Mouse (Mus musculus) common myeloid progenitor, adult 5-6 weeks (primary cell): Measurements from ENCODE around the gene Peli2. TPM values are rescaled to one million over a fixed set of nuclear protein-coding genes. Genes with fewer than 3 reads are reported as not detected.
A peak's percentile ranks its signal among the peaks of the same experiment; 100 is the strongest.
"Not testable (repeated sequence)": the region's sequence is repeated elsewhere in the genome, so short reads cannot be mapped to it uniquely, and the experiment has no call there.

Experiments used
- ATAC-seq: replicated peaks from 2 replicates; pipeline ENCODE4 v1.8.0; 2016; ENCODE audit warnings: low read depth, mild to moderate bottlenecking, moderate TSS enrichment, inconsistent platforms; ENCODE audit not compliant: poor library complexity, severe bottlenecking
- total RNA-seq: library from RNA; stranded (forward); fragments of 200-1000, 187-1606 nt; gene quantifications from 2 replicates; pipeline ENCODE4 v1.2.3, GENCODE M21; 2017

Gene Peli2
- total RNA-seq = 8.6 and 15.1 TPM in 2 replicates

GRCm38 (mm10) chr14:48120752-48121528, at the start of gene Peli2:
Gene Peli2, plus strand, starts transcription at chr14:48120823.
- ATAC-seq = peak; percentile 76

GRCm38 (mm10) chr14:48072104-48072503, 48.5 kb upstream of the Peli2 start:
- ATAC-seq = no peak

GRCm38 (mm10) chr14:48073247-48074161, 47.1 kb upstream of the Peli2 start:
- ATAC-seq = no peak

GRCm38 (mm10) chr14:48079574-48079973, 41.0 kb upstream of the Peli2 start:
- not testable (repeated sequence) for ATAC-seq

GRCm38 (mm10) chr14:48083836-48084812, 36.5 kb upstream of the Peli2 start:
- no peak for ATAC-seq

GRCm38 (mm10) chr14:48086682-48087297, 33.8 kb upstream of the Peli2 start:
- no peak for ATAC-seq

- no peak for ATAC-seq
These were observed 33.3 kb upstream of the Peli2 start for GRCm38 (mm10) chr14:48087298-48087830.

- no peak for ATAC-seq
These were observed 30.2 kb upstream of the Peli2 start for GRCm38 (mm10) chr14:48090465-48090864.

- ATAC-seq = no peak
These were observed 29.5 kb upstream of the Peli2 start for GRCm38 (mm10) chr14:48091160-48091559.

GRCm38 (mm10) chr14:48098253-48098652, 22.4 kb upstream of the Peli2 start:
- no peak for ATAC-seq

GRCm38 (mm10) chr14:48099354-48099753, 21.3 kb upstream of the Peli2 start:
- no peak for ATAC-seq

- ATAC-seq = no peak
These were observed 14.2 kb upstream of the Peli2 start for GRCm38 (mm10) chr14:48106453-48106852.

GRCm38 (mm10) chr14:48117986-48118385, 2.6 kb upstream of the Peli2 start:
- no peak for ATAC-seq

GRCm38 (mm10) chr14:48119012-48119647, 1.5 kb upstream of the Peli2 start:
- no peak for ATAC-seq

- ATAC-seq = no peak
These were observed 864 bp upstream of the Peli2 start for GRCm38 (mm10) chr14:48119648-48120270.

GRCm38 (mm10) chr14:48120443-48120751, 226 bp upstream of the Peli2 start:
- peak; percentile 40; the same call in 1 of the 2 replicates for ATAC-seq

- ATAC-seq = peak; percentile 12; the same call in 1 of the 2 replicates
These were observed 1.2 kb downstream of the Peli2 start for GRCm38 (mm10) chr14:48121529-48122517.
